Mouse (Mus musculus) cerebellum, adult 11-12 months (tissue): ENCODE results near the gene Hoxa7.
A peak's percentile ranks its signal among the peaks of the same experiment; 100 is the strongest.

ENCODE experiments used
- DNase-seq: peaks from one replicate; pipeline ENCODE4 v3.0.0; 2022

Gene Hoxa7

GRCm38 (mm10) chr6:52221337-52221992 lies at the start of gene Hoxa7:
Hoxa7 (minus strand) TSS chr6:52221854.
- peak; percentile 72 for DNase-seq

- DNase-seq = no peak
These were observed 49.1 kb upstream of the Hoxa7 start for GRCm38 (mm10) chr6:52270494-52271480.

DNA sequence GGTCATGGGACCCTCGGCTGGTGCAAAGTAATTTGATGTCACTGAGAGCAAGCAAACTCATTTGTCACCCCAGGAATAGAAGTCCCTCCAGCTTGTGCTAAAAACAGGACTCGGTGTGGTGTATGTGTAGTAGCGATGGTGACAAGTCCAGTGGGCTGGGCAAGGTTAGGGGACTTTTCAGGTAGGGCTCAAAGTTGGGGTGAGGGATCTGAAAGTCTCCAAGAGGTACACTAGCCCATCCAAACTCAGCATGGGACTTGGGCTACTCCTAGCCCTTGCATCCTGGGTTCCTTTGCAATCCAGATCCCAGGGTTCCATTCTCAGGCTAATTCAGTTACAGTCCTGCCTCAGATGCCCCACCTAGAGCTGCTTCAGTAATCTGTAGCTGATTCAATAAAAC lies 47.1 kb upstream of the Hoxa7 start:
- DNase-seq = no peak

DNA sequence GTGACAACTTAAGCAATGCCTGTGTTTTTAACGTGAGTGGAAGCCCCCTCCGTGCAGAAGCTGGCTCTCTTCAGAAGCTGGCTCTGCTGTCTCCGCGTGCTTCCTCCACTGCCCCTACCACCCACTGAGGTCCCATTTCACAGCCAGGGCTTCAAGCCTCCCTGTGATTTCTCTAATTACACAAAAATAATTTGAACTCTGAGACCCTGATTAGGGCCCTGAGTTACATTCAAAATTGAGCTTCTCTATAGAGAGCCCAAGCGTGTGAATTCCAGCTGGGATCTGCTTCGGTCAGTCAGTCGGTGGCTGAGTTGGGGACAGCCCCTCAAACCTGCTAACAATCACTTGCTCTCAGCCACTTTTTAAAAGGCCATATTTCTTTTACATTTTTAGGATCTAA lies 46.7 kb upstream of the Hoxa7 start:
- no peak for DNase-seq

GRCm38 (mm10) chr6:52267691-52268090 lies 46.0 kb upstream of the Hoxa7 start:
- DNase-seq = no peak

DNA sequence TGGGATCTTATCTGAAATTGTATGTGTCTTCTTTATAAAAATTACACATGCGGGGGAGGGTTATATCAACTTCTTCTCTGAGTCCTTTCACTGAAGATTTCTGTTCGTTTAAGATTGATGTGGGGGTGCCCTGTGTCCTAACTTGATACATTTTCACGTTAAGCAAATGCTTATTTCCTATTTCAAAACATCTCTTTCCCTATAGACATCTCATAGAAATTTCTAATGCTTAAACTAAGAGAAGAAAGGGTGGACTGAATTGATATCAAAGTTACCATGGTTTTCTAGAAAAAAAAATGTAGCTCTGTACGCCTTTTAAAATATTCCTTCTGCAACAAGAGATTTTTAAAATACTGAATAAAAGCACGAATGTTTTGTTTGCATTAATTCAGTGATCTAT lies 45.6 kb upstream of the Hoxa7 start:
- DNase-seq = no peak

- DNase-seq = no peak
These were observed 45.0 kb upstream of the Hoxa7 start for GRCm38 (mm10) chr6:52266666-52266985.

GRCm38 (mm10) chr6:52265913-52266665 lies 44.4 kb upstream of the Hoxa7 start:
- no peak for DNase-seq

GRCm38 (mm10) chr6:52265306-52265912 lies 43.8 kb upstream of the Hoxa7 start:
- no peak for DNase-seq

DNA sequence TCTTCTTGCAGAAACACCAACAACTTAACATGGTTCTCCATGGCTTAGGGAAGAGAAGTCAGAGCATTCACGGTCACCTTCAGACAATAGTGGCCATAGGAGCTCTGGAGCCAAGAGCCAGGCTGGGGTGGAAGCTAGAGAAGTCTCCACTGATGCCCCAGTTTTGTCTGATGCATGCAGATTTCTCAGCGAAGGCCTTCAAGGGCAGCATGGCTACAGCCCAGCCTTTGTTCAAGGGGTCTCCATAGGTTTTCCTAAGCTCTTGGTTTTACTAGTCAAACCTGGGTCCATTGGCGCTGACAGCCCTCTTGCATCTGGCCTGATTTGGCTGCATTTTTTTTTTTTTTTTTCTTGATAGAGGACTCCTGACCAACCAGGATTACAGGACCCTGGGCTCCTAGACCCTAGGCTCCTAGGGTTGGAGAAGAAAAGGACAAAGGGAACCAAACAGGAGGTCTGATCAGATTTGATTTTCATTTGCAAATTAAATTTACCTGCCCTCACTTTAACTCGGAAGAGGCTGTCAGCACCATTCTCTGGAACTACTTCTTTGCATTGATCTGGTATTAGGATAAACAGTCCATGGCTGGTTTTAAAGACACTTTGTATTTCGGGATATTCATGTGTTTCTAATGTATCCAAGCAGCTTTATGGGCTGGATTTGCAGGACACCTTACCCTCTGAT lies 42.6 kb upstream of the Hoxa7 start:
- DNase-seq = no peak

GRCm38 (mm10) chr6:52263321-52263585 lies 41.6 kb upstream of the Hoxa7 start:
- no peak for DNase-seq

DNA sequence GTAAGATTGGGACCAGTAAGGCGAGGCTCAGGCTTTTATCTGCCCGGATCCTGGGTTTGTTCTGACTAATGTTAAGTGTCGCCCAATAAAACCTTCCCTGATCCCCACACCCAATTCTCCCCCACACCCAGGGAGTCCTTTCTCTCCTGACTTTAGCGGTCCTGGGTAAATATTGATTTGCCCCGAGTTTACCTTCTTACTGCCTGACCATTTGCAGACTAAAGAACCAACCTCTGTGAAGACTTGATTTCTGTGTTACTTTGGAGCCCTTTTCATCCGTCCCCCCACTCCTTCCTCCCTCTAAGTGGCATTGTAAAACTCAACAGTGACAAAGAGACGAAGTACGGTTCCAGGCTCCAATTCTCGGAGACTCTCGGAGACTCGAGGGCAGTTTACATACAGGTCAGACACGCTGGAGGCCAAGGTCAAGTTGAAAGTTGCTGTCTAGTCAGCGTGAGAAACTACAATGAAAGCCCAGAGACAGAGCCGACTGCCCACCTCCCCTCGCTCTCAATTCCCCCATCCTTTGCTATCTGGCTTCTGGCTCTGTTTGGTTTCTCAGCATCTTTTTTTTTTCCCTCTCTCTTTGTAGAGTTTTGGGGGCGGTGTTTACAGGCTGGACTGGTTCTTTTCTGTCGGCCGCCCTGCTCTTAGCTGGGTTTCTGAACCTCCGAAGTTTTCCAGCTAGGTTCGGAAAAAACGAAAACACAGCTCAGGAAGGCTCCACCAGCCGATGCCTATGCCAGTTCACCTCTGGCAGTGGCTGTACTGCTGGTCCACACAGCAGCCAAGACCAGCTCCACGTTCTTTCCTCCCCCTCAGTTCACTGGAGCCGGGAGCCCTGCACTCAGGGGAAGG lies 41.0 kb upstream of the Hoxa7 start:
- no peak for DNase-seq

DNA sequence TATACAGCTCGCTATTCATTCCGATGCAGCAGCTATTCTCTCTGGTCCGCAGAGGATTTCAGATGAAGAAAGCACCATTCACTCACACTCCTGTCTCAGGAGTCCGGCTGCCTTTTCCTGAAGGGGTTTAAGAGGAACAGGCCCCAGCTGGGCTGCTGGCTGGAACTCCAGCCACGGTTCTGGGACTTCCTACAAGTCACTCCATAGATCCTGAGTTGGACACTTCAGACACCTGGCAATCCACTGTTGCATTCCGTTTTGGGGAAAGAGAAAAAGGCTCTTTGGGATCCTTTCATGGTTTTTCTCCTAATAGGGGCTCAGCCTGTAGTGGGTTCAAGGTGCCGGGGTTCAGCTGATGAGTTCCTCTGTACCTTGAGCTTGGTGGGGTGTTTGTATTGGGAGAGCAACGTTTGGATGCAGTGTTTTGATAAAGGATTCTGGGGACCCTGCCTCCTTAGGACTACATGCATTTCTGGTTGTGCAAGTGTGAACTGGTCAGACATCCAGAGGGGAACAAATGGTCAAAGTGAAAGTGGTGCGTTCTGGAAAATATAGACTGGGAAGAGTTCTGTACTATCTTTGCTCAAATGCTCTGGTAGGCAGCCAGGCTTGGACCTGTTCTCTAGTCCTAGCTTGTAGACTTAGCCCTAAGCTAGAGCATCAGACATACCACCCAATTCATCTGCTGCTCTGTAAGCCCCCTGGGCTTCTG lies 40.3 kb upstream of the Hoxa7 start:
- DNase-seq = no peak

DNA sequence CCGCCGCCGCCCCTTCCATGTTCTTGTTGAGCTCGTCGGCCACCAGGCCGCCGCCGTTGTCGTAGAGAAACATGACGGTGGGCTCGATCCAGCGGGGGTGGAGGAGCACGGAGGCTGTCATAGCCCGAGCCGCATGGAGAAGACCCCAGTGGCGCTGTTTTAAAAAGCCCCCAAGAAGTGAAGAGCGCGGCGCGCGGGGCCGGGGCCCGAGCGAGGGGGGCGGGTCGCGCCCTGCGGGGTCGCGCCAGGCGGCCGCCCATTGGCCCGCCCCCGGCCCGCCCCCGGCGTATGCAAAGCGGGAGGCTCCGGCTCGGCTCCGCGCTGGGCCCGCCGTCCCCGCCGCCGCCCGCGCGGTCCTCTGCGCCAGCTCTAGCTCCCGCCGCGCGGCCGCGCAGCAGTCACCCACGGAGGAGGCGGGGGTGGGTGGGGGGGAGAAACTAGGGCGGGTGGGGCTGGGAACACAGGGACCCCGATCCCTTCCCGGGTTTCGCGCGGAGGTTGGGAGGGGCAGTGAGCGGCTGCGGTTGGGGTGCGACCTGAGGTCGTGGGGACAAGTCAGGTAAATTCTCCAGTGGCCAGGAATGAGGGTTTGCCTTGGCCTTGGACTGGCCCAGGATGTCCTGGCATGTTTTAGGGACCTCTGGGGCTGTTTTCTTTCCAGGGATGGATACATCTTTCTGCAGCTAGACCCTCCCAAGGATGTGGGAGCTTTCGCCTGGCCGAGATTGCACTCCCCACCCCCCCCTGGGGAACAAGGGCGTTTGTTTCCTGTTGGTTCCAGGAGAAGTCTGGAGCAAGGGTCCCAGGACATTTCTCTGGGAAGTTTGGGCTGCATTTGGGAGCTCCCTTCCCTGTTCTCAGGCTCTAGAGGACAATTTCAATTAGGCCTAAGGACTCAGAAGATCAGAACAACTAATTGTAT lies 39.3 kb upstream of the Hoxa7 start, which contains the start of gene Hoxa13:
Gene Hoxa13 (minus strand): TSS at position 227 of the 922 bp plus-strand sequence.
- no peak for DNase-seq

GRCm38 (mm10) chr6:52259811-52260261 lies 38.2 kb upstream of the Hoxa7 start:
- DNase-seq = no peak

- DNase-seq = no peak
These were observed 37.6 kb upstream of the Hoxa7 start for GRCm38 (mm10) chr6:52259081-52259790.

DNA sequence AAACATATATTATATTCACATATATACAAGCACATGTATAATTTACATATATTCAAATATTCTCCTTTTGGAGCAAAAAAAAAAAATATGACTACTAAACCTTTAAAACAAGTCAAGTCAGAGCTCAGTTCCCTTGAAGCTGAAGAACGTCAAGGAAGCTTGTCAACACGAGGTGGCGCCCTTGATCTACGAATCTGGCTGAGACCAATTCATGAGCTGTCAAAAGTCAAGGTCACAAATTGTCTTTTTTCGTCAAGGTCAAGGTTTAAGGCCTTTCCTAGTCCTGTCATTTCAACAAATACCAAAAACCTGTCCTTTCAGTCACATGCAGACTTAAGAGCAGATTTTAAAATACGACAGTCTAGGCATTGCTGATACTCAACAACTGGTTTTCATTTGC lies 35.3 kb upstream of the Hoxa7 start:
- peak; percentile 23 for DNase-seq

GRCm38 (mm10) chr6:52253511-52254500 lies 32.2 kb upstream of the Hoxa7 start:
- DNase-seq = no peak
